Mouse (Mus musculus) heart, adult 8-10 months (tissue): ENCODE measurements at regions not wholly inside any gene's neighbourhood (a gene's known extent, or its start where the extent isn't known, plus 50 kb on each side); places are given as distances from the start of the nearest gene placed in this dataset.
A peak's percentile ranks its signal among the peaks of the same experiment; 100 is the strongest.

Source experiments
- DNase-seq: peaks from one replicate; pipeline ENCODE4 v3.0.0; 2022; ENCODE audit warnings: low spot score

- DNase-seq: no peak
Measured at GRCm38 (mm10) chr1:184606541-184606940, 125.9 kb downstream of the Hlx start.

- no peak for DNase-seq
Measured at GRCm38 (mm10) chr1:184605666-184606065, 126.8 kb downstream of the Hlx start.

- DNase-seq: no peak
Measured at GRCm38 (mm10) chr1:184603136-184603535, 129.3 kb downstream of the Hlx start.

- DNase-seq: no peak
Measured at GRCm38 (mm10) chr1:184595449-184595848, 137.0 kb downstream of the Hlx start.

GRCm38 (mm10) chr1:184590634-184591033 is 141.8 kb downstream of the Hlx start:
- DNase-seq: peak; percentile 32

GRCm38 (mm10) chr1:184589277-184589676 is 143.1 kb downstream of the Hlx start:
- no peak for DNase-seq

GRCm38 (mm10) chr1:184584505-184584874 is 147.9 kb downstream of the Hlx start:
- no peak for DNase-seq

GRCm38 (mm10) chr1:184583751-184584504 is 148.5 kb downstream of the Hlx start:
- DNase-seq: no peak

GRCm38 (mm10) chr1:184579475-184579874 is 152.9 kb downstream of the Hlx start:
- DNase-seq: no peak

GRCm38 (mm10) chr1:184576527-184576926 is 155.9 kb downstream of the Hlx start:
- DNase-seq: no peak

- peak; percentile 45 for DNase-seq
Measured at GRCm38 (mm10) chr1:184573325-184573724, 159.1 kb downstream of the Hlx start.

- no peak for DNase-seq
Measured at GRCm38 (mm10) chr1:184570681-184571080, 161.7 kb downstream of the Hlx start.

- no peak for DNase-seq
Measured at GRCm38 (mm10) chr1:184562926-184563325, 169.5 kb downstream of the Hlx start.

- DNase-seq: peak; percentile 7
Measured at GRCm38 (mm10) chr1:184562239-184562638, 170.2 kb downstream of the Hlx start.

GRCm38 (mm10) chr1:184559543-184559942 is 172.9 kb downstream of the Hlx start:
- no peak for DNase-seq

GRCm38 (mm10) chr1:184553791-184554190 is 178.6 kb downstream of the Hlx start:
- DNase-seq: no peak

GRCm38 (mm10) chr1:184550491-184550890 is 181.9 kb downstream of the Hlx start:
- DNase-seq: no peak

GRCm38 (mm10) chr1:184547650-184548235 is 184.7 kb downstream of the Hlx start:
- no peak for DNase-seq

GRCm38 (mm10) chr1:184546140-184546661 is 186.2 kb downstream of the Hlx start:
- no peak for DNase-seq

- no peak for DNase-seq
Measured at GRCm38 (mm10) chr1:184545111-184545510, 187.3 kb downstream of the Hlx start.

GRCm38 (mm10) chr1:184542321-184543115 is 189.9 kb downstream of the Hlx start:
- DNase-seq: no peak

GRCm38 (mm10) chr1:184539818-184540217 is 192.6 kb downstream of the Hlx start:
- no peak for DNase-seq
